Mouse (Mus musculus): ENCODE results near the gene A330070K13Rik.

GRCm38 (mm10) chr5:130369237-130369636, 15.2 kb downstream of the A330070K13Rik start, which contains the start of gene Caln1:
- TF ChIP-seq CTCF (IDR thresholded peaks at IDR 0.05) (no peak), EP300 (IDR thresholded peaks at IDR 0.05) (no peak)
